ENCODE assay signal across 7 mouse cellular contexts in genomic region chr9:74861561-74861980, GRCm38 (mm10). TPM values are rescaled to one million over a fixed set of nuclear protein-coding genes. Genes with fewer than 3 reads are reported as not detected.
DNase-seq lines count a peak whose midpoint lies in the region; ATAC-seq lines count a peak whose summit lies in the region.

Gene Onecut1, plus strand, starts transcription at chr9:74861921.

- peak within 1 kb of the TSS; percentile 36; the same call in 1 of the 2 replicates for H3K9ac ChIP-seq in heart, embryonic 11.5 days (ENCODE audit: low read depth, low read length)
- H3K9ac ChIP-seq in limb, embryonic 11.5 days (ENCODE audit: low read length): peak within 1 kb of the TSS; percentile 27; the same call in 1 of the 2 replicates
- H3K9ac ChIP-seq in midbrain, embryonic 16.5 days (ENCODE audit: low read depth, low read length): peak within 1 kb of the TSS; percentile 68

- peaks cover 18% of the 10 kb centered on the region for H3K4me1 ChIP-seq in heart, embryonic 11.5 days (ENCODE audit: control insufficient read depth, insufficient read depth, low read length)
- H3K4me1 ChIP-seq in limb, embryonic 11.5 days (ENCODE audit: control insufficient read depth, insufficient read depth, low read length): 0 out of 2 replicates have a peak, but pooled peaks cover 6% of the 10 kb centered on the region
- peaks cover 18% of the 10 kb centered on the region for H3K4me1 ChIP-seq in midbrain, embryonic 16.5 days (ENCODE audit: control insufficient read depth, insufficient read depth, low read length)

- H3K9me3 ChIP-seq in heart, embryonic 11.5 days (replicated peaks; ENCODE audit: control insufficient read depth, low read length): no peaks in the 10 kb centered on the region
- no peaks in the 10 kb centered on the region for H3K9me3 ChIP-seq in limb, embryonic 11.5 days (ENCODE audit: control insufficient read depth, low read length)
- H3K9me3 ChIP-seq in midbrain, embryonic 16.5 days (replicated peaks; ENCODE audit: control insufficient read depth, low read length, poor library complexity, severe bottlenecking): no peaks in the 10 kb centered on the region

- H3K4me2 ChIP-seq in heart, embryonic 11.5 days: peak within 1 kb of the TSS; percentile 98
- H3K4me2 ChIP-seq in limb, embryonic 11.5 days (ENCODE audit: low read depth, severe bottlenecking): peak within 1 kb of the TSS; percentile 93
- peak within 1 kb of the TSS; percentile 93 for H3K4me2 ChIP-seq in midbrain, embryonic 16.5 days (ENCODE audit: low read length)

- no peak within 1 kb of the TSS for H3K27ac ChIP-seq in heart, embryonic 11.5 days (ENCODE audit: low read depth, low read length)
- H3K27ac ChIP-seq in limb, embryonic 11.5 days (replicated peaks; ENCODE audit: low read depth, low read length): no peak within 1 kb of the TSS
- H3K27ac ChIP-seq in midbrain, embryonic 16.5 days (ENCODE audit: low read length): peak within 1 kb of the TSS; percentile 79

- H3K27me3 ChIP-seq in heart, embryonic 11.5 days (ENCODE audit: control insufficient read depth, insufficient read depth, low read length): peaks cover 100% of the 10 kb centered on the region
- peaks cover 92% of the 10 kb centered on the region for H3K27me3 ChIP-seq in limb, embryonic 11.5 days (ENCODE audit: control insufficient read depth, insufficient read depth, low read length)
- peaks cover 48% of the 10 kb centered on the region for H3K27me3 ChIP-seq in midbrain, embryonic 16.5 days (ENCODE audit: control insufficient read depth, insufficient read depth, low read depth, low read length)

- peak; percentile 52 to 69 for DNase-seq in right cerebral cortex, postnatal 10 days (ENCODE audit: low spot score in 2 of 2)
- DNase-seq in right cerebral cortex, adult 18-20 months: no peak
- peak; percentile 86 for DNase-seq in limb, embryonic 11.5 days (ENCODE audit: low spot score)
- DNase-seq in layer of hippocampus, adult 9-11 months: no peak

- 0 out of 2 replicates have a peak, but pooled peaks have one; percentile 34 for ATAC-seq in common myeloid progenitor, adult 5-6 weeks (replicated peaks; ENCODE audit: low read depth, poor library complexity, severe bottlenecking)
- ATAC-seq in heart, embryonic 11.5 days (replicated peaks; ENCODE audit: insufficient number of reproducible peaks, low FRiP score, low TSS enrichment): 0 out of 2 replicates have a peak, but pooled peaks have one; percentile 32
- ATAC-seq in limb, embryonic 11.5 days (ENCODE audit: insufficient number of reproducible peaks, low FRiP score, low TSS enrichment, low read depth): peak; percentile 55
- peak; percentile 71 for ATAC-seq in midbrain, embryonic 16.5 days

- H3K36me3 ChIP-seq in heart, embryonic 11.5 days (ENCODE audit: control insufficient read depth, insufficient read depth, low read length): no peaks in the 10 kb centered on the region
- H3K36me3 ChIP-seq in limb, embryonic 11.5 days (ENCODE audit: control insufficient read depth, insufficient read depth, low read length): no peaks in the 10 kb centered on the region
- no peaks in the 10 kb centered on the region for H3K36me3 ChIP-seq in midbrain, embryonic 16.5 days (ENCODE audit: control insufficient read depth, insufficient read depth, low read length)

- under 1% methylated on average over 34 of the region's 45 CpGs for WGBS in heart, embryonic 11.5 days (ENCODE audit: insufficient replicate concordance)
- WGBS in limb, embryonic 11.5 days: under 1% methylated on average over 40 of the region's 45 CpGs
- WGBS in midbrain, embryonic 16.5 days: under 1% methylated on average over 43 of the region's 45 CpGs

- H3K4me3 ChIP-seq in heart, embryonic 11.5 days (ENCODE audit: low read depth, low read length): peak within 1 kb of the TSS; percentile 46
- H3K4me3 ChIP-seq in limb, embryonic 11.5 days (ENCODE audit: low read depth, low read length): peak within 1 kb of the TSS; percentile 45
- peak within 1 kb of the TSS; percentile 51 for H3K4me3 ChIP-seq in midbrain, embryonic 16.5 days (ENCODE audit: low read depth, low read length)

RNA-seq across cellular contexts. Expression of gene Onecut1, which starts in this region (rescaled TPM):
- total RNA-seq in common myeloid progenitor, adult 5-6 weeks (2017): not detected in 2 replicates
- 0.10 TPM in 1 of 2 replicates, not detected in the other for polyA plus RNA-seq in heart, embryonic 11.5 days (2014; fragmentation: Nextera tagmentation; extraction: Ambion mirVana)
- 0.09 TPM in 1 of 2 replicates, not detected in the other for polyA plus RNA-seq in limb, embryonic 11.5 days (2014; fragmentation: Nextera tagmentation; extraction: Ambion mirVana)
- polyA plus RNA-seq in midbrain, embryonic 16.5 days (2015; fragmentation: Nextera tagmentation; extraction: Ambion mirVana): 5.8 and 6.1 TPM in 2 replicates

Comparison
In these comparisons a context has a peak if more than half of its experiments do, and no peak if none do; other contexts are left out.
1. DNase-seq: peak in right cerebral cortex, postnatal 10 days (2 of 2); none in right cerebral cortex, adult 18-20 months (single experiment) and layer of hippocampus, adult 9-11 months (single experiment).
2. Peak in ATAC-seq in common myeloid progenitor, adult 5-6 weeks; RNA of the gene not detected or under 1 TPM.
3. Peak in ATAC-seq, H3K4me3 ChIP-seq, H3K9ac ChIP-seq and H3K4me2 ChIP-seq in heart, embryonic 11.5 days; RNA of the gene not detected or under 1 TPM.
4. Peak in DNase-seq, ATAC-seq, H3K4me3 ChIP-seq, H3K9ac ChIP-seq and H3K4me2 ChIP-seq in limb, embryonic 11.5 days; RNA of the gene not detected or under 1 TPM.
5. Peak in every context shown above with its lines, with median percentiles within 50 percentile points of each other: ATAC-seq, H3K4me2 ChIP-seq, H3K4me3 ChIP-seq and H3K9ac ChIP-seq.